Mouse (Mus musculus): ENCODE results near the gene Slc9b1.

Gene Slc9b1

DNA sequence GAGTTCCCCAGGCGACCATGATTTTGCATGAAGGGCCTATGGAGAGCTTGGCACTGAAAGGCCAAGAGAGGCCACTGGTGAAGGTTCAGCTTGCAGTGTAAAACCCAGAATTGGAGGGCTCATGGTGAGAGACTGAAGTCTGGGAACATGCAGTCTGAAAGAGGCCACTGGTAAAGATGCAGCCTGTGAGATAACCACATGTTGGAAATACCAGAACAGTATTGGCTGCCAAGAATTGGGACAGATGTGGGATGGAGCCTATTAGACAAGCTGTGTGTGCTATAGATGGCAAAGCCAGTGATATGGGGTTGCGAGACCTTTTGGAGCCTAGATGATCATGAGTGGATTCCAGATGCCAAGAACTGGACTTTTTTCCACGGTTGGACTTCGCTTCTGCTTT, 32.0 kb downstream of the Slc9b1 start:
- DNase-seq (ENCODE audit: low spot score in 2 of 2): no peak

DNA sequence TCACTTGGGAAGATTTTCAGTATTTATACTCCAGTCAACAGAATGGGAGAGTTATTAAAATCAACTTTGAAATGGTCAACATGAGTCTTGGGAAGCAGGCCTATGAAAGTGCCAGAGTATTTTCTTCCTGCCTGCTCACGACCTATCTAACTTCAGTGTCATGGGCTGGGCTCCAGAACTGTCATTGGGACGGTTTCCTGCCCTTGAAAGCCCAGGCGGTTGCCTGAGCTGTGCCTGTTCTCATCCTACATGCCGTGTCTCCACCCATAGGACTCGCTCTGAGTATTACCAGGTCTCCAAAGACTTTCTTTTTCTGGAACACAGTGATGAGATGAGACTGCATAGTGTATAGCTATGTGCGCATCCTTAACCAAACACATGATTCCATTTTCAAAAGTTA, 45.4 kb downstream of the Slc9b1 start:
- DNase-seq (ENCODE audit: low spot score in 2 of 2): no peak

DNA sequence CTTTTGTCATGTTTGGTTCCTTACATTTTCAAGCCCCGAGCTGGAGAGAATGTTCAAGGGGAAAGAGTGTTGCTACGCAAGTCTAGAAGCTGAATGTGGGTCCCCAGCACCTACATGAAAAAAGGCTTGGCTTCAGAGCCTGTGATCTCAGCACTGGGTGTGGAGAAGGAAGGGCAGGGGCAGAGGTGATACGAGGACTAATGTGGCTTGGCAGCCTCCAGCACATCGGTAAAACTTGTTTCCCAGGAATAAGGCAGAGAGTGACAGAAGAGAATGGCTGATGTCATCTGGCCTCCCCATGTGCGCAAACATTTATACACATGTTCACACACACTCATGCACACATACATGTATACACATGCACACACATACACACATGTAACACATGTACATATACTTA, 47.3 kb downstream of the Slc9b1 start:
- DNase-seq (ENCODE audit: low spot score in 2 of 2): no peak

DNA sequence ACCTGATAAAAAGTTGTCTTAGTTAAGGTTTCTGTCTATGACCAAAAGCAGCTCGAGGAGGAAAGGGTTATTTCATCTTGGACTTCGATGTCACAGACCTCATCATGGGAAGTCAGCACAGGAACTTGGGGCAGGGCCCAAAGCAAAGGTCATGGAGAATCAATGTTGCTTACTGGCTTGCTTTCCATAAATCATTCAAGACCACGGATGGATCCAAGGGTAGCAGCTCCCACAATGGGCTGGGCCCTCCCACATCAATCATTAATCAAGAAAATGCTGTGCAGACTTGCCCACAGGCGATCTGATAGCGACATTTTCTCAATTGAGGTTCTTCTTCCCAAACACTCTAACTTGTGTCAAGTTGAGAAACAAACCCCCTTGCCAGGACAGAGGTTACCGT, 48.3 kb downstream of the Slc9b1 start:
- DNase-seq (ENCODE audit: low spot score in 2 of 2): no peak

DNA sequence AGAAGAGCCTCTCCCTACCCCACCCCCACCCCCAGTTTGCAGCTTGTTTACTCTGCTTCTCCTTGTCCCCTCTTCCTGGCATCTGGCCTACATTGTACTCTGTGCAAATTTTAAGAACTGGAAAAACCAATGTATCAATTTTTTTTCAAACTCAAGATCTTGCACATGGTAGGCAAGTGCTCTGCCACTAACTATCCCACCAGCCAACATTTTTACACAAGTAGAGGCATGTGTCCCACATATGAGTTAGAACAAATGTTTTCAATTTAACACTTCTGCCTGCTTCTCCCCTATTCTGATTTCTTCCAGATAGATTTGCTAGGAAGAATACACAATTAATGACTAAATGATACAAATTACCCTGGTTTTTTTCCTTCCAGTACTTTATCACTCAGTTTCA, 49.3 kb downstream of the Slc9b1 start:
- no peak for DNase-seq (ENCODE audit: low spot score in 2 of 2)

DNA sequence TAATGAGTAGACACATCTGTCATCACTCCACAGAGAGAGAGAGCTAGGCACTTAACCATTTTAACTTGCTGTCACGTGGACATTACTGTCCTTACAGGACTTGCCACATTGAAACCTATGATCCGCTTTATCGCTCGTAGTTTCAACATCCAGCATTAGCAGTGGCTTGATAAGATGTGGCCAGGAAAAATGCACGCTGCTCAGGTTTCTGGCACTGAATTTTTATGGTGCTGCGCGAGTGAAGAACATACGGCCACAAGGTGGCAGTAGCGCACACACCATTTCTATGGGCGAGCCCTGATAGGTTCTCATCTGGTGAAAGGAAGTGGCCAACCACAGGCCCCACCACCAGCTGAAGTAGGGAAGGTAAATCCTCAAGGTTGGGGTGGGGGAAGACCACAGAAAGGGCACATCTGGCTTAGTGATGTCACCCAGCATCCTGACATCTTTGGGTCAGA, 54.4 kb downstream of the Slc9b1 start:
- DNase-seq (ENCODE audit: low spot score in 2 of 2): peak; percentile 64 to 76

DNA sequence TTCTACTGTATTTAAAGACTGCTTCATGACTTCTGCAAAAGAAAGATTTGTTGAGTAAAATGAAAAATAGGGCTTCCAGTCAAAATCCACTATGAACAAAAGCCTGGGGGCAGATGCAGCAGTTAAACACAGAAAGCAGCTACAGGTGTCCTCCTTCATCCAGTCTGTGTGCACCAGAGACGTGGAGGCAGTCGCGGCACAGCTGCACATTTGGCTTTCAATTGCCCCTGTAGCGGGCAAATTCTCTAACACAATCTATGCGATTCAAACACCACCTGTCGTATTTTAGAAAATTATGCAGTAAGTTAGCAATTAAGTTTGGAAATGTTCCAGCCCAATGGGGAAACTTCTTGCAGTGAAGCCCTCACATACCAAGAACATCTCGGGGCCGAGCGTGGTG, 55.4 kb downstream of the Slc9b1 start:
- DNase-seq (ENCODE audit: low spot score in 2 of 2): no peak

DNA sequence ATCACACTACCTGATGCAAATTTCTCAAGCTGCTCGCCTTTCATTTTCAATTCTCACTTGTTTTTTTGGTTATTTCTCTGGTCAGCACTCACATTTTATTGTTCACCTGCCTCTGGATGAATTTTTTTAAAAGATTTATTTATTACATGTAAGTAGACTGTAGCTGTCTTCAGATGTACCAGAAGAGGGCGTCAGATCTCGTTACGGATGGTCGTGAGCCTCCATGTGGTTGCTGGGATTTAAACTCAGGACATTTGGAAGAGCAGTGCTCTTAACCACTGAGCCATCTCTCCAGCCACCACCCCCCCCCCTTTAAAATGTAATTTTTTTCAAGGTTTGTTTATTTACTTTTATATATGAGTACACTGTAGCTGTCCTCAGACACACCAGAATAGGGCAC, 56.0 kb downstream of the Slc9b1 start:
- DNase-seq (ENCODE audit: low spot score in 2 of 2): no peak

DNA sequence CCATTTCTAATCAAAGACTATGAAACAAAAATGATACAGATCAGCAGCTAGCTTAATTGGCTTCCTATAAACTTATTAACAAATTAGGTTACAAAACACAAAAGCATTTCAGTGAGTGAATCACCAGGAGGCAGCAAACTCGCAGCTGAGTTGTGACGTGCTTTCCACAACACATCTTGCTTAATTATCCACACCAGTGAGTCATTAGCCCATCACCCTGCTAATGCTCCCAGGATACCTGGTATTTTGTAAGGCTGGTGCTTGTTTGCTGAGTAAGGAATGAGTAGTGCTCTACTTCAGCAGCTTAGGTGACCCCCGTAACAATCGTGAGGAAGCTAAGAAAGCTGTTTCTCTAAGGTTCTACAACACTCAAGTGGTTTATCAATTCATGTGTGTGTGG, 56.8 kb downstream of the Slc9b1 start:
- DNase-seq (ENCODE audit: low spot score in 2 of 2): no peak

DNA sequence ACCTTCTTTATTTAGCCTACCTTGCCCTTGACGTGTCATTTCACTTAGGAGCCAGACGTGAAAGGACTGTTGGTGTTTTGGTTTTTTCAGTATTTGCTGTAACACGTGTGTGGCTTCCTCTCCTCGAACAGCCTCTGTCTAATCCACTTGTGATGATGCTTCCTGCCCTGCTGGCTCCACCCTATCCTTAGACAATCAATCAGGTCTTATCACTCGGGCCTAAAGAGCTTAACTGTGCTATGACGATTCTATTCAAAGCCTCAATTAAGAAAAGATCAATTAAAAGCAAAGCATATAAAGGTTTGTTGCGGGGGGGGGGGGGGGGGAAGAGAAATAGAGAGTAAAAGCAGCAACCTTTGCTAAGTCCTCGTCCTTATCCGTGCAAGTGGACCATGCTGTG, 59.5 kb downstream of the Slc9b1 start:
- DNase-seq (ENCODE audit: low spot score in 2 of 2): no peak

DNA sequence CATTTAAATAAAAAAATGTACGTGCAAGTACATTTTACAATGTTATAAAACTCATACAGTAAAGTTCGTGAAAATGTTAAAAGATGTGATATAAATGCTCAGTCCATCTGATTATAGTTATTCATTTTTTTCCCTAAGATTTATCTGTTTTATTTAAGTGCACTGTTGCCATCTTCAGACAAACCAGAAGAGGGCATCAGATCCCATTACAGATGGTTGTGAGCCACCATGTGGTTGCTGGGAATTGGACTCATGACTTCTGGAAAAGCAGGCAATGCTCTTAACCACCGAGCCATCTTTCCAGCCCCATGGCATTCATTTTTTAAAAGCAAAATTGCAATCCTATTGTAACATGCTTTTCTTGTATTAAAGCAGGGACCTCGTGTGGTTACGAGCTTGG, 61.4 kb downstream of the Slc9b1 start:
- DNase-seq (ENCODE audit: low spot score in 2 of 2): no peak

DNA sequence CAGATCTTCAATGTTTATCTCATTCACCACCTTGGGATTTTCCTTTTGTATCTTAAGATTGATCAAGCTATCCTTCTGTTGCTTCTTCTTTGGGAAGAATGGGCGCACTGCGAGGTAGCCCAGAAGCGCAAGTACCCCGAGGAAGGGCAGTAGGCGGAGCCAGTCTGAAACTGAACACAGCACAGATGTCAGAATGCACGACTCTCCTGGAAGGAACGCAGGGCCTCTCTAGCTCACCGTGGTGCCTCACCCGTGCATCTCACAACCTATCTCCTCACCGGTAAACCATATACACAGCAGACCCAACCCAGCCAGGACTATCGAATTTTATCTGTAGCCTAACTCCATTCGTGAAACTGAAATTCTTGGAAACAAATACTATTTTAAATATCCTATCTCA, 63.2 kb downstream of the Slc9b1 start:
- no peak for DNase-seq (ENCODE audit: low spot score in 2 of 2)

DNA sequence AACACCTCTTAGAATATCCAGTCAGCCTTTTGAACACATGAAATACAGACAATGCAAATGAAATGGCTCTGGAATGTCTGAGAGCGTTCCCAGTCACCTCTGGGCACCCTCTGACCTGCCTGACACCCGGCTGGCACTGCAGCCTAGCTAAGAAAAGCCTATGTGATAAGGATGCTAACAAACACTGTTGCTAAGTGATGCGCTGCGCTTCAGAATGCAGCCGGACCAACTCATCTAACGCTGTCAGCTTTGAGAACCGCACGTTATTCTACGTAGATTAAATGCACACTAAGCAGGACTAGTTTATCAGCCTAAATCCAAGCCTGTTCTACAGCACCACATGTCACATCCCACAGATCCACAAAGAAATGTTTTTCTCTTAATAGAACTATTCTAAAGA, 64.0 kb downstream of the Slc9b1 start:
- DNase-seq (ENCODE audit: low spot score in 2 of 2): no peak

DNA sequence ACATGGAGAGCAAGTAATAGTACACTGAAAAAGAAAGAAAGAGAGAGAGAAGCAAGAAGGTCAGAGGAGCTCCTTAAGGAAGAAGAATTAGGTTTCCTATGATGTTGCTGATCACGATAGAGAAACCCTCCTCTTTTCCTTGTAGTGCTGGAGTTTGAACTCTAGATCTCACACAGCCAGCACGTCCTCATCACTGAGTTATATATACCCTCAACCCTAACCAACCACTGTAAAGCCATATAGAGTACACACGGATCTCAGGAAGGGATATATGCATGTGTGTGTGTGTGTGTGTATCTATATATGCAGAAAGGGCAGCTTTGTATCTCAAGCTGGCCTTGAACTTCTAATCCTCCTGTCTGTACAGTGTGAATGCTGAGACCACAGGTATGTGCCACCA, 69.4 kb downstream of the Slc9b1 start:
- no peak for DNase-seq (ENCODE audit: low spot score in 2 of 2)

DNA sequence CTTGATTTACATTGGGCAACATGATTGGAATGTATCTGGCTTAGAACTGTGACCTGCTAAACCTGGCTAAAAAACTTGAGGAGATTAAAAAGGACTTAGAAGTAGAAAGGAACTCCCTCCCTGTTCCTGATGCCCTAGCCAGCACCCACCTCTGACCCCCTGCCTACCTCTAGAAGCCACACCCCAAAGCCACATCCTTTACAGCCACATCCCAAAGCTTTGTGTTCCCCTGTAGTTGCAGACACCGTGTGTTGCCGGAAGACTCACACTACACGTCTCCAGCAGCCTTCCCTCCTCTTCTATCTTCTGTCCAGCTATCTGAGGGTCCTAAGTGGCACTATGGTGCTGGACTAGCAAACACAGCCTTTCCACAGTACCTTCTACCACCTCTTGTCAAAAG, 70.0 kb downstream of the Slc9b1 start:
- no peak for DNase-seq (ENCODE audit: low spot score in 2 of 2)

DNA sequence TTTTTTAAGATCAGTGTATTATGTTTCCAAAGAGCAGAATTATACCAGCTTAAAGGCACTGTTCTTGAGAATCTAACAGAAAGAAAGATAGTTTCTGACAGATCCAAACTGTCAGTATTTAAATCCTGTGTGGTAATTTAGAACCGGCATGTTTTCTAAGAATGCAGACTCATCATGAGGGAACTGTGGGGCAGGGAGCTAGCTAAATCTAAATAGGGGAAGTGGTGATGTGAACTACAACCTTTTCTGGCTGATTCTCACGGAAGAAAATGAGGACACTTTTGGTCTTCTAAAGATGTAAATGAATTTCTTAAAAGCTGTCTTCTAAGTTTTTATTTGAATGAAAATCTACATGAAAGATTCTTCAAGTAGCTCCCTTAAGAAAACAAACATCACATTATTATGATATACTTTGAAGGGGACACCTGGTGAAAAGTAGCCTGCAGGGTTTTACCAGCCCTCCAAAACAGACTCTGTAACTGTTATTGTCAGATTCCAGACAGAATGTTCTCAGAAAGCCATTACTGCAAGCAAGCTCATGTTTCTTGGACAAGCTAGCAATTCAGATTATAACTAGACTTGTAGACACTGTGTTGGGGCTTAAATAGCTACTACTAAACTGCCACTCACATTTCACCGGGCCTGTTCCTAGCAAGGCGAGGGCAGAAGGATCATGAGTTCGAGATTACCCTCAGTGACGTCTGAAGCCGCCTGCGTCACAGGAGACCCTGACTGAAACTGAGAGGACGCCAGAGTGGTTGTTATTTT, 72.9 kb downstream of the Slc9b1 start:
- no peak for DNase-seq (ENCODE audit: low spot score in 2 of 2)

DNA sequence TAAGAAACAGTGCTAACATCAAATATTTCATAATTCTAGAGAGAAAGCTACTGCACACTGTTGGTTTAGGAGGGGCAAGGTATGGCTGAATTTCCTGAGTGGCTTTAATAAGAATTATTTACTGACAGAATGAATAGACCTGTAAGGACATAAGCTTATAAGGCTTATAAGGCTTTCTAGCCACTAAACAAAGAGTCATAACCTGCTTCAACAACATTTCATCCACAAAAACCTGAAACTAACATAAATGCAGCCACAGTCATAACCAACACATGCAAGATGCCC, 73.4 kb downstream of the Slc9b1 start:
- DNase-seq (ENCODE audit: low spot score in 2 of 2): no peak

DNA sequence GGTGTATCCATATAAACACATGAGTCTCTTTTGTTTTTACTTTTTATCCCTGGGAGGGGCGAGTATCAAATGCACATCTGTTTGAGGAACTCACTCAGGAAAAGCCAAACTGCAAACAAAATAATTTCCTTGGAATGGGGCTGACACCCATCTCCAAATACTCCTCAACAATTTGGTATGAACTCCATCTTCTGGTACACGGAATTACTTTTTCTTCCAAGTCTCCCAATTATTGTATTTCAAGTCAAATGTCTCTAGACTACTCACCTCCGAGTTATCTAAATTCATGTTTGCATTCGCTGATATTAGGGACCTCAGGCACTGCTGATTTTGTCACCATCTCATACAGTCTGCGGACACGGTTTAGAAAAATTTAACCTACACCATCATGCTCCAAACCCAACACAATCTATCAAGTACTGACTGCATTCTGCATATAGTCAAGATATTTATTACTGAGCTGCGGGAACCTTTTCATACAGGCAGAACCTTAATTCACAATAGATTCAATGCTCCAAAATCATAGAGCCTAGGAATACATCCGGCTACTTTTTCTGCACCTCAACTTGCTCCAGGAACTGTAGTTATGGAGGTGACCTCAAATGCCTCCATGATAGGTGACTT, 74.5 kb downstream of the Slc9b1 start:
- DNase-seq (ENCODE audit: low spot score in 2 of 2): no peak

DNA sequence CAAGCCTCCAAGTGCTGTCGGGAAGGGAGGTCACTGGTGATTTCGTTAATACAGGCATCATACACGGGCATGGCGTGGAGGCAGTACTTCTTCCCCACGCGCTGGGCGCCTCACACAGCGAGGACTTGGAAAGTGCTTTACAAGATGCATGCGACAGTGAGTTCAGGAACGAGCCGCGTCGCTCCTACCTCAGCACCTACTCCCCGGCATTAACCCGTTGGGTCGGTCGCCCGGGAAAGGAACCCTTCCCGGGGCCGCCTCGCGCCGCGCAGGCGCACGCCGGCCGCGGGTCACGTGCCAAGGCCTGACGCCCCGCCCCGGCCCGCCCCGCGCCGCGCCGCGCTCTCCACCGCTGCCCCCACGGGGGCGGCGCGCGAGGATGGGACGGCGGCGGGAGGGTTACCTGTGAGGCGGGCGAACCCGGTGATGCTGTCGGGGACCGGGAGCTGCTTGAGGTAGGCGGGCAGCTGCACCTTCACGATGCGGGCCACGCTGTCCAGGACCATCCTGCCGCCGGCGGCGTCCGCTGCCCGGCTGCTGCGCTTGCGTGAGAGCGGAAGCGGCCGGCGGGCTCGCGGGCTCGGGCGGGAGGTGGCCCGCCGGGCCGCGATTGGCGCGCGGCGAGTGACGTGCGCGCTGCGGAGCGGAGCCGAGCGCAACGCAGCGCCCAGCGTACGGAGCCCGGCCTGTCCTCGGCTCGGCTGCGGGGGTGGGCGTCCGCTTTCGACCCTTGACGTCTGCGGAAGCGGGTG, 75.2 kb downstream of the Slc9b1 start:
- peak; percentile 72 to 75 for DNase-seq (ENCODE audit: low spot score in 2 of 2)

DNA sequence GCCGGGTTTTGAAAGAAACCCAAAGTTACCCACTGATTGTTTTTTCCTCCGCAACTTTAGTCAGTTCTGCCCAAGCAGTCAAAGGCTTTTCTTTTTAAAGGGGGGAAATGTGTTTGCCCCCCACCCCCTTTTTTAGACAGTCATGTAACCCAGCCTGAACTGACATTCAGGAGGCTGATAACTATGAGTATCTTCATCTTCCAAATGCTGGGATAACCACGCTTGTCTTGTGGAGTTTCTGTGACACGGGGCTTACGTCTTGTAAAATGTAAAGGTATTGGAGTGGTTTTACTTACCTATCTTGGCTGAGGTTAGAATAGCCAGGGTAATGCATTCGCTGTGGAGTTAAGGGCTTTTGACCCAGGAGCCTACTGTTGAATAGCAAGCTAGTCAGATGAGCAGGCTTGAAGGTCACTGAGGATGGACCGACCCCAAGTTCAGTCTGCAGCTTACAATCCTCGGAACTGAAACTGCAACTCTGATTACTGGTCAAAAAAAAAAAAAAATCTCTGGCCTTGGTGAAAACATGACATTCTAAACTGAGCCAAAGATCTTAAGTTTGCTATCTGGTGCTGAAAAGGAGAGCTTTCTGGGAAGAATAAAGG, 75.9 kb downstream of the Slc9b1 start, which contains the start of gene Cisd2:
Cisd2 (minus strand) TSS at position 318 of the 605 bp plus-strand sequence.
- DNase-seq (ENCODE audit: low spot score in 2 of 2): no peak

DNA sequence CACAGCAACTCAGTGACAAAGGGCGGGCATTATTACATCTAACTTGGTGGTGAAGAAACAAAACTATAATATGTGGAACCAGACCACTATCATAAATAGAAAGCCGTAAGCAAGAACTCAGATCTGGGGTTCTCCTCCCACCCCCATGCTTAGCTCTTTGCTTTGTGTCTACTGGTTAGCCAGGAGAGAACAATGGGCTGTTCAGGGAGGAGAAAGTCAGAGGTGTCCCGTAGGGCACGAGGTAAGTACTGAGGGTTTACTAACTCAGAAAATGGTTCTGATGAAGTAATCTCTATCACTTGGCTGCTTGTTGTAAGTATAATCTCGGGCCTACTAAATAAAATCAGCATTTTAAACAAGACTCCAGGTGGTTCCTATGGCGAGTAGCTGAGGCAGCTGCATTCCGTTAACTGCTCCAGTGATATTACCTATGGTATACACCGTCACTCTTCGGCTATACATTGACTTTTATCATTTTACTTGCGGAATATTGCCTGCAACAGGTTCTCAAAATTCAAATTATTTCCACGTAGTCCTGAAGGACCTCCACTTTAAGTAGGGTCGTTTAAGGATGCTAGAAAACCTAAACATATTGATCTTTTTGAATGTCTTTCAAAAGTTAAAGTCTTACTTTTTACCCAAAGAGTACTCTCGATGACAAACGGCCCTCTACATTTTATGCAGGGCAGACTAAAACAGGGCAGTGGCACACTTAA, 89.2 kb downstream of the Slc9b1 start:
- no peak for DNase-seq (ENCODE audit: low spot score in 2 of 2)
